Mouse (Mus musculus): ENCODE measurements around the gene Stradb. TPM values are rescaled to one million over a fixed set of nuclear protein-coding genes. Genes with fewer than 3 reads are reported as not detected.

The Stradb gene
- 10 to 100 TPM; 35.1 to 40.0 TPM for total RNA-seq (2021)
- long read RNA-seq, experiment 1, transcript Stradb-203 (11 exons, 2,070 nt), result minor isoform, 5 of 85 reads
- long read RNA-seq, experiment 1, transcript Stradb-201 (12 exons, 2,960 nt), result major isoform, 69 of 85 reads
- long read RNA-seq, experiment 1, partial matches to known transcripts, result 1 of 85 reads
- long read RNA-seq, experiment 1, other reads (novel, unspliced or antisense), result 7 of 85 reads
- long read RNA-seq, experiment 2, transcript Stradb-201 (12 exons, 2,960 nt), result major isoform, 39 of 52 reads
- long read RNA-seq, experiment 2, partial matches to known transcripts, result 2 of 52 reads
- long read RNA-seq, experiment 2, other reads (novel, unspliced or antisense), result 6 of 52 reads

- intact Hi-C loops (cut with DNase I), result loop anchor here (5.0 kb wide), 1 partner anchor 66 kb away; no protein-coding TSS in a partner anchor
- peak; percentile 94 for DNase-seq
Observed at GRCm38 (mm10) chr1:58973366-58974221, at the start of gene Stradb, which contains the start of gene Trak2. TSS of gene Stradb (plus strand) at chr1:58973522. TSS of gene Trak2 (minus strand) at chr1:58973430.

GRCm38 (mm10) chr1:58926664-58927063 is 46.7 kb upstream of the Stradb start:
- DNase-seq, result no peak
- intact Hi-C loops (cut with DNase I), result no loop called here

- intact Hi-C loops (cut with DNase I), result no loop called here
- DNase-seq, result no peak
Observed at GRCm38 (mm10) chr1:58936746-58937605, 36.3 kb upstream of the Stradb start.

- intact Hi-C loops (cut with DNase I), result no loop called here
- DNase-seq, result no peak
Observed at GRCm38 (mm10) chr1:58937606-58938099, 35.7 kb upstream of the Stradb start.

- intact Hi-C loops (cut with DNase I), result no loop called here
- no peak for DNase-seq
Observed at GRCm38 (mm10) chr1:58945523-58945922, 27.8 kb upstream of the Stradb start.

- intact Hi-C loops (cut with DNase I), result no loop called here
Observed at GRCm38 (mm10) chr1:58945960-58946670, 27.2 kb upstream of the Stradb start.

GRCm38 (mm10) chr1:58946718-58947117 is 26.6 kb upstream of the Stradb start:
- no peak for DNase-seq
- intact Hi-C loops (cut with DNase I), result no loop called here

More at GRCm38 (mm10) chr1:58945960-58946670, 27.2 kb upstream of the Stradb start:
- DNase-seq, result no peak

- intact Hi-C loops (cut with DNase I), result no loop called here
- DNase-seq, result no peak
Observed at GRCm38 (mm10) chr1:58949561-58950106, 23.7 kb upstream of the Stradb start.

GRCm38 (mm10) chr1:58950899-58951648 is 22.2 kb upstream of the Stradb start:
- DNase-seq, result peak; percentile 36
- intact Hi-C loops (cut with DNase I), result no loop called here

GRCm38 (mm10) chr1:58951841-58952240 is 21.5 kb upstream of the Stradb start:
- intact Hi-C loops (cut with DNase I), result no loop called here
- no peak for DNase-seq

GRCm38 (mm10) chr1:58952526-58952925 is 20.8 kb upstream of the Stradb start:
- intact Hi-C loops (cut with DNase I), result no loop called here
- DNase-seq, result no peak

- DNase-seq, result no peak
- intact Hi-C loops (cut with DNase I), result no loop called here
Observed at GRCm38 (mm10) chr1:58952997-58953396, 20.3 kb upstream of the Stradb start.

- intact Hi-C loops (cut with DNase I), result no loop called here
- DNase-seq, result no peak
Observed at GRCm38 (mm10) chr1:58953686-58954434, 19.5 kb upstream of the Stradb start.

GRCm38 (mm10) chr1:58954578-58955410 is 18.5 kb upstream of the Stradb start:
- intact Hi-C loops (cut with DNase I), result no loop called here

GRCm38 (mm10) chr1:58955716-58956115 is 17.6 kb upstream of the Stradb start:
- intact Hi-C loops (cut with DNase I), result no loop called here
- DNase-seq, result no peak

More at GRCm38 (mm10) chr1:58954578-58955410, 18.5 kb upstream of the Stradb start:
- no peak for DNase-seq

GRCm38 (mm10) chr1:58956229-58956628 is 17.1 kb upstream of the Stradb start:
- intact Hi-C loops (cut with DNase I), result no loop called here
- no peak for DNase-seq

- DNase-seq, result peak in 1 of 2 experiments; percentile 40
- intact Hi-C loops (cut with DNase I), result no loop called here
Observed at GRCm38 (mm10) chr1:58957931-58958330, 15.4 kb upstream of the Stradb start.

Data from heart, postnatal 14 days (tissue).